Mouse (Mus musculus) R1 (cell line): ENCODE data around the gene Nupr1.

Experiments used
- DNase-seq: peaks from one replicate; pipeline ENCODE4 v3.0.0-alpha.2; 2018; ENCODE audit warnings: low read depth, low spot score

The Nupr1 gene

DNA sequence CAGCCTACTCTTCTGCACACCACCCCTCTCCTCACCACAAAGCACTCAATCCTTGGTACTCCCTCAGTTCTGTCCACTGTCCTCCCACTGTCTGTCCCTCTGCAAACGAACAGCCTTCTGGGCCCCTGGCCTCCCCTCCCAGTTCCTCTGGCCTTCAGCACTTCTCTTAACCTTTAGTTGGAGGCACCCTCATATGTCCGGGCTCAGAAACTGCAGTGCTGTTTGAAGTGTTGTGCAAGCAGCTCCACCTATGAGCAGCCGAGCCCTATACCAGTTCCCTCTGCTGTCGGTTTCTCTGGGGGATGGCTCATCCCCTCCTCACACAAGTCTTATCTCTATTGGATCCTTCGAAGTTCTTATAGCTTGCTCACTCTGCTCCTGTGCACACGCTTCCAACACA is 34.2 kb downstream of the Nupr1 start:
- no peak for DNase-seq

DNA sequence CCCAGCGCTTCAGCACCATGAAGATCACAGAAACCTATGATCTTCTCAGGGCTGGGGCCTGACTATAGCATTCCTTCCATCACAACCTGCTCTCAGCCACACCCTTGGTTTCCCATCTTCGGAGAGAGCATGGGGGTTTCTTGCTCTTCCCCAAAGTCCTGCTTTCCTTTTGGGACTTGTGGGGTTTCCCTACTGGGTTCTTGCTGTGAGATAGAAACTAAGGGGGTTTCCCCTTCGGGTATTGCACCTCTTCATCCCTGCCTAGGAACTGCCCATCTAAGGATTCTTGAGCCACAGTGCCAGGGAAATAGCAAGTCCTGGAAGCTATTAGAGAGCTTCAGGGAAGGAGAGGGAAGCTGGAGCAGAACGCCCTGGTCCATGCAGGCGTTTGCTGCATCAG is 34.8 kb downstream of the Nupr1 start:
- no peak for DNase-seq

DNA sequence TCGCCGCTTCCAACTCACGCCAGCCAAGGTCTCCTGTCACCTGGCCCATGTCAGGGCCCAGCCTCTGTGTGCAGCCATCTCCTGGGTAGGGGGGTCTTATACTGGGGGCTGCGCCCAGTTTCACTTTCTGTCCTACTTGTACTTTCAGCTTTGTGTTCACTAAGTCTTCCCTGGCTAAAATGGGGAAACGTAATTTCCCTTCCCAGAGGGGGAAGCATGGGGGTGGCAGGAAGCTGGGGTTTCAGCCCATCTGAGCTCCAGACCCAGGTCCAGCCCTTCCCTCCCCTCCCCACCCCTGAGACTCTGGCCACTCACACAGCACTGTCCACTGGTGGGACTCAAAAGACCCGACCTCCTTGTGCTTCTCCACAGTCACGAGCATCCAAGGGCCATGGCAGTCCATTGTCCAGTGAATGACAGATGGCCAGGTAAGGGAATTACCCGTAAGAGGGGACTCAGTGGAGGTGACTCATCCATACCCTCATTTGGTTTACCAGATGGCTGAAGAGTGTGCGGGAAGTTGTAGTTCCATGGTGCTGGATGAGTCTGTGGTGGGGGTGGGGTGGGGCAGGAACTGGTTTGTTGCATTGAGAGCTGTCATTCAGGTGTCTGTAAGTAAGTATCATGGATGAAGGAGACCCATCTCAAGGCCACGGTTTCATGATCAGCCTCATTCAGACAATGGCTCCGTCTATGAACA is 35.6 kb downstream of the Nupr1 start, which contains the start of gene Il27:
Gene Il27 (minus strand): TSS at position 80 of the 700 bp plus-strand sequence.
- no peak for DNase-seq

DNA sequence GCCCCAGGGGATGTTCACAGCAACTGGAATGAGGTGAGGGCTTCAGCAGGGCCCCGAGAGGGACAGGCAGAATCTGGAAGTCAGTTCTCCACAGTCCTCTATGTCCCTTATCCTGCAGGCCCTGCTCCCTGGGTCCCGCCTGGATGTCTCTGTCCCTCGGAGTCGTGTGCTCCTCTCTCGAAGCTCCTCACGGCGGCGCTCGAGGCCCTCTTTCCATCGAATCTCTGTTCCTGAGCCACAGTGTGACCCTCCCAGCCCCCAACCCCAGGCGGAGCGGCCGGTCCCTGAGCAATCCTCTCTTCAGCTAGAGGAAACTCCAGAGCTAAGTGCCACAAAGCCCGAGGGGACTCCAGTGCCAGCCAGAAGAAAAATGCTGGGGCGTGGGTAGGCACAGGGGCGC is 42.9 kb downstream of the Nupr1 start:
- peak; percentile 84 for DNase-seq

DNA sequence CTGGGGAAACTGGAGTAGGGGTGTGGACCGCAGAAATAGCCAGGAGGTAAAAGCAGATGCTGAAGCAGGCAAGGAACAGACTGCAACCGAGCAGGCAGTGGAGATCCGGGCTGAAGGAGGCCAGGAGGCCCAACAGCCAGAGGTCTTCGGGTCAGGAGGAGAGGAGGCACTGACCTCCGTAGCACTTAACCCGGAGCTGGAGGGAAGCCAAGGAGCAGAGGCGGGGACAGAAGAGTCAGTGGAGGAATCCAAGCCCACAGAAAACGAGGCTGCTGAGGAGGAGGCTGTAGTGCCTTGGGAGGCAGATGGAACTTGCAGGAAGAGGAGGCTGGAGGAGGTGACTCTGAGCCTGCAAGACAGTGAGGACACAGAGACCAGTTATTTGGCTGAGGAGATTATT is 43.8 kb downstream of the Nupr1 start:
- DNase-seq = no peak

DNA sequence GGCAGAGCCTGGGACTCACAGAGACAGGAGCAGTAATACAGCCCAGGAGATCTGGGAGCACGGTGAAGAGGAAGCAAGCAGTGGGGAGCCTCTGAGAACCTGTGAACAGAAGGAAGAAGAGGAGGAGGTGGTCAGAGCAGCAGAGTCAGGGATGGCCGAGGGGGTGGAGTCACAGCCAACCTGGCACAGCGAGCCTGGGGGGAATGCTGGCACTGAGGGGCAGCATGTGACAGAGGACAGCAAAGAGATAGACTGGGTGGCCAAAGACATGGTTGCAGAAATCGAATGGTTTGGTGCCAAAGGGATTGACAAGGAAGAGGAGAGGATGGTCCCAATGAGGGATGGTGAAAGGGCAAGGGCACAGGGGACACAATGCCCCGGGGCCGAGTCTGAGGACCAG is 44.9 kb downstream of the Nupr1 start, which contains the start of gene Cln3:
Gene Cln3 (minus strand): TSS at position 101 of the 400 bp plus-strand sequence.
- no peak for DNase-seq

DNA sequence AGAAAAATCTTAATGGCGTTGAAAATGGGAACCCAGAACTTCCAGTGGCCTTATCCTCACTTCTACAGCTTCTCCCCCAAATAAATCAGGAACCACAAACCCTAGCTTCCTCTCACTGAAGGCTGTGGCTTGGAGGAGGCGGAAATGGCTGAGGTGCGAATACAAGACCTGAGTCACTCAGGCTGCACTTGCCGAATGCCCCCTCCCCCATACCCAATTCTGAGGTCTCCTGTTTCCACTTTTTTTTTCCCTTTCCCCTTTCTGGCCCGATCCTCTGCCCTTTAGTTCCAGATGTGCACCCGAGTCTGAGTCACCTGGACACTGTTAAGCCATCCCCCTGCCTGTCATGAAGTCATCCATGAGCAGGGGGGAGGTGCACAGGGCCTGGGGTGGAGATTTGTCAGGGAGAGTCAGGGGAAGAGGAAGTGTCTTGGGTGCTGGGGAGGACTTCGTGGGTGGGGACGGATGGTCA is 46.1 kb downstream of the Nupr1 start, which contains the start of gene Apobr:
Gene Apobr (plus strand): TSS at position 437 of the 472 bp plus-strand sequence.
- DNase-seq = peak; percentile 33

DNA sequence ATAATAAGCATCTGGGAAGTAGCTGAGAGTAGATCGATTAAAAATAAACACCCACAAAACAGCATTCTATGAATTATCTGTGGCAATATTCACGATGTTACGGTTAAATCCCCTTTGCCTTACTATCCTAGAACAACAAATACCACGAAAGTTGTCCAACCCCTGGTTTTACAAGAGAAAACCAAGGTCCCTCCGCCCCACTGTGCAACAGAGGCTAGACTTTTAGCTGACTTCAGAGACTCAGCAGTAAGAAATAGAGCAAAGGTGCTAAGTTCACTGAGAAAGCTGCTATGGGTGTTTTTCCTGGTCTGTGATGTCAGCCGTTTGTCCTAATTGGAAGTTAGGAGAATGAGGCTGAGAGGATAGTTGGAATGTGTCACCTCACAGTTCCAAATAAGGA is 46.9 kb downstream of the Nupr1 start:
- DNase-seq = no peak

DNA sequence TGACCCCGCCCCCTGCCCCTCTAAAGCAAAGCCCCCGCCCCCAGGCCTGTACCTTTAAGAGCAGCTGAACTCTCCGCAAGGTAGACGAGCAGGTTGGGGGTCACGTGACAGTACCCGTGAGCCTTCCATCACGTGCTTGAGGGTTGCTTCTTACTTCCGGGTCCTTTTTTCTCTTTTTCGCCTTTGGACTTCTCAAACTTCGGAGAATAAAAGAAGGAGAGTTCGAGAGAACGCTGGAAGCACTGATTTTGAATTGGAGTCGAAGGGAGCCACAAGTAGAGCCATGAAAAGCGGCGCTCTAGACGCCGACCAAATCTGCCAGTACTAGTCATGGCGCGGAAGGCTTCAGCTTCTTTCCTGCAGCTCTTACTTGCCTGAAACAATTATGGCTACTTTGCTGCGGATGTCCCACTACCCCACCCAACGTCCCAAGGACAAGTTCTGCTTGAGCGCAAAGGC is 47.4 kb downstream of the Nupr1 start:
- DNase-seq = peak; percentile 97

DNA sequence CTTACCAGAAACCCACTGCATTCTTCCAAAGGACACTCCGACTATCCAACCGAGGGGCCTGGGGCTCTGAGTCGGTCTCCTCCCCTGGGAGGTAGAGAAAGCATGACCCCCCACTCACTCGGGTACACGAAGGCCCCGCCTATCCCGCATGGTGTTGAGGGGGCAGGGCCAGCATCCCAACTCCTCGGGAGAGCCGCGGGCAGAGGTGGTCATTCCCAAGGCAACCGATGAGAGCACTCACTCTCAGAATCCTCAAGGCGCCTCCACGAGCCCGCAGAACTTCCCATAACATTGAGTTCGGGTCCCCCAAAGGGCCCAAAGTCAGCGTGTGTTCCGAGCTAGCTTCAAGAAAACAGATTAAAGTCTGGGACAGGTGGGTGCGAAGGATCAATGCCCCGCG is 47.9 kb downstream of the Nupr1 start:
- peak; percentile 59 for DNase-seq

DNA sequence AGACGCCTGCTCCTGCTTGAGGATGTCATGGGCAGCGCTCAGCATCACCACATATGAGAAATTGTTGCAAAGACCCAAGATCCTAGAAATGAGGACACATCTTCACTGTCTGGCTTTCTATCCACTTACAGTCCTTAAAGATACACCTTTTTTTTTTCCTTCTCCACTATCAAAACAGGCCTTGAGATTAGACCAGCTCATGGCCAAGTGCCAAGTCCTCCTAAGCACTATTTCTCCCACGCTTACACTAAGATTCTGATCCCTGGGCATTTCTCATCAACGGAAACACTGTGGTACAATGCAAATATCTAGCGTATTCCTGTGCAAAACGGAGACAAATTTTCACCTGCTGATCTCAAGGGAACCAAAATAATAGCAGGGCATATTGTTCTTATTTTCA is 49.0 kb downstream of the Nupr1 start:
- no peak for DNase-seq

DNA sequence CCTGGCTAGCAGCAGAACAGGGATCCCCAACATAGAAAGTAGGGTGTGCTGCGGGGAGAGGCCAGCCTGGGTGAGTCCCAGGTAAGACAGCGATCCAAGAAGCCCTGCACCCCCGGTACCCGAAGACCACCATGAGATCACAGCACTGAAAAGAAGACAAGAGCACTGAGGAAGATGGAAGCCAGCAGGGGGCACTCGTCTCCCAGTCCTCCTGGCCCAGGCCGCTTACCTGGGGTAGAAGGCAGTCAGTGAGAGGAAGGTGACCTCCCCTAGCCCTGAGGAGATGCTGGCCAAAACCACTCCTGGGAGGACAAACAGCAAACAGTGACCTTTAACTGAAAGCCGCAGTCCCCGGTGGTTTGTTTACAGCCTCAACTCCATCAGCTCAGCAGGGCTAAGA is 51.5 kb downstream of the Nupr1 start:
- DNase-seq = peak; percentile 53

DNA sequence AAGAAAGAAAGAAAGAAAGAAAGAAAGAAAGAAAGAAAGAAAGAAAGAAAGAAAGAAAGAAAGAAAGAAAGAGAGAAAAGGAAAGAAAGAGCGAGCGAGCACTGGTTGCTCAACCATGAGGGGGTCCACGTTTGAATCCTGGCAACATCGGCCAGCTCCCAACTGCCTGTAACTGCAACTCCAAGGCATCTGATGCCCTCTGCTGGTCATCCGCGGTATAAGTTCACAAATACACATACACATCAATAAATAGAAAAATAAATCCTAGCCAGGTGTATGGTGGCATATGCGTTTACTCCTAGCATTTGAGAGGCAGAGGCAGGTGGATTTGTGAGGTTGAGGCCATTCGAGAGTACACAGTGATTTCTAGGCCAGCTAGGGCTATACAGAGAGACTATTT is 53.7 kb downstream of the Nupr1 start:
- peak; percentile 87 for DNase-seq
